Mouse (Mus musculus) 3134 (cell line): Measurements from ENCODE around the gene Olfr1258.
"Not testable (repeated sequence)": the region's sequence is repeated elsewhere in the genome, so short reads cannot be mapped to it uniquely, and the experiment has no call there.

Source experiments
- DNase-seq: peaks from one replicate; pipeline ENCODE4 v3.0.0-alpha.2; 2011; ENCODE audit warnings: low spot score; ENCODE audit not compliant: insufficient read length; ENCODE audit errors: extremely low read depth

Gene Olfr1258

GRCm38 (mm10) chr2:89927009-89927408 lies at the start of gene Olfr1258:
Gene Olfr1258, plus strand, starts transcription at chr2:89927309.
- DNase-seq: no peak

- no peak for DNase-seq
Observed at GRCm38 (mm10) chr2:89878137-89878536, 49.0 kb upstream of the Olfr1258 start, which contains the start of gene Olfr1257. Gene Olfr1257, plus strand, starts transcription at chr2:89878437.

DNA sequence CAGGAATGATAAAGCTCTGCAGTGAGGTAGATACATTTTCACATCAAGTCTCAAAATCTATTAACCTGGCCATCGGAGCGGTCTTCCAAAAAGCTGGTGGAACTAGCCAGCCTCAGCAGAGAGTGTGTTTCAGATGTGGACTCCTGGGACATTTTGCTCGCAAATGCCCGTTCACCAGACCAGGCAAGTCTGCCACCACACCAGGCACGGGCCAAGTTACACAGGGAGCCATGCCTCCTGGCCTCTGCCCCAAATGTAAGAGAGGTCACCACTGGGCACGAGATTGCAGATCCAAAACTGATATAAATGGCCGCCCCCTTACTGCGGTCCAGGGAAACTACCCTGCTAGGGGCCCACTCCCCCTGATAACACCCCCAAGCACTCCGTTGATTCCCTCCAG lies 14.5 kb upstream of the Olfr1258 start:
- DNase-seq: not testable (repeated sequence)

DNA sequence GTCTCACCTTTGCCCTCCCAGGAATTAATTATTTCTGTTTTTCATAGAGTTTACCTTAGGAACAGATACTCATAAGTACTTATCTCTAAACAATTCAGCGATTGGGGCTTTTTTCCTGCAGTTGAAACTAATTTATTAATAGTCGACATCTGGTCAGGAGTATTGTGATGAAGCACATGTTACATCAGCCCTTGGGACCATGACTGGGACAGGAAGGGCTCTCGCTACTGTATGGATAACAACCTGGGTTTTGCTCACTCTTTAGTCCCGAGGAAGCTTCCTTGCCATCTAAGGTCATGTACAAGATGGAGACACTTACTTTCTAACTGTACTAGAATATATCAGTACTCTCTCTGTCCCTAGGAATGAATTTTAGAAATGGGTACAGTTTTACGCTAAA lies 21.5 kb downstream of the Olfr1258 start, which contains the start of gene Olfr1259:
Olfr1259 (minus strand) TSS at position 101 of the 400 bp plus-strand sequence.
- no peak for DNase-seq

- DNase-seq: no peak
Observed at GRCm38 (mm10) chr2:89974184-89974583, 47.1 kb downstream of the Olfr1258 start, which contains the start of gene Olfr1260. Gene Olfr1260, plus strand, starts transcription at chr2:89974340.

DNA sequence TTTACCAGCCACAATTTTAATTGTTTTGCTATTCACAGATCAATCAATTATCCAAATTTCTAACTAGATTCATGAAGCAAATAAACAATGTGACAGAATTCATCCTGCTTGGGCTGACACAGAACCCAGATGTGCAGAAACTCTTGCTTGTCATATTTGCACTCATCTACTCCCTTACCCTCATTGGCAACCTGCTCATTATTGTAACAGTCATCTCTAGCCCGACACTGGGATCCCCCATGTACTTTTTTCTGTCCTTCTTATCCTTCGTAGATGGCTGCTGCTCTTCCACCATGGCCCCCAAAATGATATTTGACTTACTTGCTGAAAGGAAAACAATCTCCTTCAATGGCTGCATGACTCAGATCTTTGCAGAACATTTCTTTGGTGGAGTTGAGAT lies 50.6 kb downstream of the Olfr1258 start:
- DNase-seq: no peak
